Mouse (Mus musculus) thymus, postnatal 25 days (tissue): ENCODE measurements around the gene Arhgdib.

ENCODE experiments used
- DNase-seq: peaks from one replicate; pipeline ENCODE4 v3.0.0; 2022

The Arhgdib gene

GRCm38 (mm10) chr6:136883431-136883915 lies 58.2 kb downstream of the Arhgdib start:
- DNase-seq: no peak

DNA sequence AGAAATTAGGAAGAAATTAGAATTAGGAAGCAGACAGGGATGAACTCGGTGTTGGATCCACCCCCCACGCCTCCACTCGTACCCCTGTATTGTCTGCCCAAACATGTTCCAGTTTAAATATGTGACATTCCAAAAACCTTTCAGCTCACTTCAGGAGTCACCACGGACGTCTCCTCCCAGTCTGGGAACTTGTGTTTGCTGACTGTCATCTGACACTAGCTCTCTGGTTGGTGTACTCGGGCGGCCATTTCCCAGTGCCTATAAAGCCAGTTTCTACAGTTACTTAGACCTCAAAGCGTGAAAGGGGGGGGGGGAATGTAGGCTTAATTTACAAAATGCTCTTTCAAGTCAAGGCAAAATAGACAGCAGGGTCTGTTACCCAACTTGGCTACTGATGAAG lies 60.0 kb downstream of the Arhgdib start:
- no peak for DNase-seq

GRCm38 (mm10) chr6:136875670-136876069 lies 66.0 kb downstream of the Arhgdib start, which contains the start of gene Mgp:
TSS of gene Mgp (minus strand) at chr6:136875823.
- DNase-seq: no peak

DNA sequence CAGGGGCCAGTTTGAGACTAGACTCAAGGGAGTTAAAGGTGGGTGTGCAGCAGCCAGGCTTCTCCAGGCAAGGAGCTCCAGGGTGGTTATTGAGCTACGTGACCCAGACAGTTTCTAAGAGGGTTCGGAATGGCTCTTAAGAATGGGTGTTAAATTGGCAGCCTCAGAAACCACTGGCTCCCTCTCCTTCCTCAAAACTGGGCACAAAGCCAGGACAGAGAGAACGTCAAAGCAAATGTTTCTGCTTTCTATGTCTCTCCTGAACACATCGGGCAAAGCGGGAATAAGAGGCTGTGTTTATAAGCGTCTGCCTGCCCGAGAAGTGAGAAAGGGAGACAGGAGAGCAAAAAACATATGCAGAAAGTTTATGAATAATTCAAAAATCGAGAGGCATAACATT lies 67.1 kb downstream of the Arhgdib start:
- DNase-seq: no peak
